Mouse (Mus musculus) limb, embryonic 12.5 days (tissue): Measurements from ENCODE around the gene H2-T23. TPM values are rescaled to one million over a fixed set of nuclear protein-coding genes. Genes with fewer than 3 reads are reported as not detected.

Experiments
- ATAC-seq: fragments of 200-750 bp; cut with Nextera tagmentation; 2 replicates; pipeline ENCODE4 v1.8.0; 2017; ENCODE audit warnings: low read depth, moderate TSS enrichment; ENCODE audit not compliant: insufficient number of reproducible peaks, insufficient read depth, low FRiP score, low TSS enrichment
- H3K27ac ChIP-seq: fragments of 300-500 bp; sonication (generic); 2 replicates; pipeline ENCODE4 v1.5.1; 2016; ENCODE audit warnings: mild to moderate bottlenecking, moderate library complexity
- H3K27me3 ChIP-seq: fragments of 300-500 bp; sonication (generic); 2 replicates; pipeline ENCODE4 v1.6.1; 2016; ENCODE audit warnings: mild to moderate bottlenecking, moderate library complexity
- H3K36me3 ChIP-seq: fragments of 300-500 bp; sonication (generic); 2 replicates; pipeline ENCODE4 v1.6.1; 2016; ENCODE audit warnings: mild to moderate bottlenecking, moderate library complexity
- H3K4me1 ChIP-seq: fragments of 300-500 bp; sonication (generic); replicated peaks from 2 replicates; pipeline ENCODE4 v1.6.1; 2016
- H3K4me2 ChIP-seq: fragments of 300-500 bp; sonication (generic); 2 replicates; pipeline ENCODE4 v1.6.1; 2016; ENCODE audit warnings: mild to moderate bottlenecking, moderate library complexity
- H3K4me3 ChIP-seq: fragments of 300-500 bp; sonication (generic); replicated peaks from 2 replicates; pipeline ENCODE4 v1.5.1; 2016; ENCODE audit warnings: mild to moderate bottlenecking
- H3K9ac ChIP-seq: fragments of 300-500 bp; sonication (generic); replicated peaks from 2 replicates; pipeline ENCODE4 v1.6.1; 2016; ENCODE audit warnings: mild to moderate bottlenecking, moderate library complexity
- H3K9me3 ChIP-seq: fragments of 300-500 bp; sonication (generic); 2 replicates; pipeline ENCODE4 v1.6.1; 2016; ENCODE audit warnings: mild to moderate bottlenecking, moderate library complexity
- WGBS: fragments of 180-500 bp; shearing (Covaris S2); methylation state at CpG from one replicate; pipeline ENCODE4 v1.1.7; 2016; 5-methylcytosine and 5-hydroxymethylcytosine counted together
- polyA plus RNA-seq: library from polyadenylated mRNA; unstranded; fragments of >200 nt; fragmentation: Nextera tagmentation; extraction: Ambion mirVana; gene quantifications from 2 replicates; pipeline ENCODE4 v1.2.1, GENCODE M21; 2016

The H2-T23 gene
- polyA plus RNA-seq, 1 experiment from 2014 or later: 6.4 TPM

DNA sequence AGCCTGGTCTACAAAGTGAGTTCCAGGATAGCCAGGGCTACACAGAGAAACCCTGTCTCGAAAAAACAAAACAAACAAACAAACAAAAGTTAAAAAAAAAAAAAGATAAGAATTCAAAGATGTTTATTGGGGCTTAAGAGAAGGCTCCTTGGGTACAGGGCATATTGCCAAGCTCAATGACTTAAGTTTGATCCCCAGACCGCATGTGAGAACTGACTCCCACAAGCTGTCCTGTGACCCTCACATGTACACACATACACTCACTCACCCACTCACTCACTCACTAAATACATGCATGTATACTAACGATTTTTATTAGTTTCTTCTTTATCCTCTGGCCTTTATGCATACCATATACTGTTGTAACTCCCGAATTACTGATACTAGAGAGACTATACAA is 32.3 kb downstream of the H2-T23 start:
- H3K4me2 ChIP-seq: no peak overlapping the region
- H3K9ac ChIP-seq: no peak overlapping the region
- H3K36me3 ChIP-seq: no peaks in the 10 kb centered on the region
- WGBS: 88% methylated on average over 4 of the region's 4 CpGs
- H3K9me3 ChIP-seq: no peaks in the 10 kb centered on the region
- no peaks in the 10 kb centered on the region for H3K27me3 ChIP-seq
- H3K4me3 ChIP-seq: no peak overlapping the region
- ATAC-seq: no peak
- no peak overlapping the region for H3K27ac ChIP-seq
- H3K4me1 ChIP-seq: peaks cover 8% of the 10 kb centered on the region

DNA sequence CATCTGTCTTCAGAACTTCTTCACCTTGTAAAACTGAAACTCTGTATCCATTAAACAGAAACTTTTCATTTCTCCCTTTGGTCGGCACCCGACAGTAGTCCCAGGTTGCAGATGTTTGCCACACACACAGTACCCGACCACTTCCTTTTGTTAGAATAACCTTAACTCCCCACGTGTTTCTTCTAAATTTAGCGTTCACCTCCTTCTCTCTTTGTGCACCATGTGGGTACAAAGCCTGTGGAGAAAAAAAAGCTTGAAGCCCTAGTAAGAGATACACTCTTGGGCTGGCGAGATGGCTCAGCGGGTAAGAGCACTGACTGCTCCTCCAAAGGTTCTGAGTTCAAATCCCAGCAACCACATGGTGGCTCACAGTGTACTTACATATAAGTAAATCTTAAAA is 33.3 kb downstream of the H2-T23 start:
- H3K4me3 ChIP-seq: no peak overlapping the region
- H3K27me3 ChIP-seq: no peaks in the 10 kb centered on the region
- H3K4me2 ChIP-seq: no peak overlapping the region
- no peak overlapping the region for H3K27ac ChIP-seq
- H3K9ac ChIP-seq: no peak overlapping the region
- H3K4me1 ChIP-seq: peaks cover 14% of the 10 kb centered on the region
- H3K36me3 ChIP-seq: no peaks in the 10 kb centered on the region
- 89% methylated on average over 7 of the region's 7 CpGs for WGBS
- no peaks in the 10 kb centered on the region for H3K9me3 ChIP-seq
- ATAC-seq: no peak

- Histone ChIP-seq H3K9me3 (no peaks in the 10 kb centered on the region), H3K27me3 (no peaks in the 10 kb centered on the region), H3K4me1 (peaks cover 14% of the 10 kb centered on the region), H3K36me3 (no peaks in the 10 kb centered on the region), H3K9ac (no peak overlapping the region), H3K4me2 (no peak overlapping the region), H3K27ac (no peak overlapping the region), H3K4me3 (no peak overlapping the region)
- no peak for ATAC-seq
- WGBS: 92% methylated on average over 6 of the region's 6 CpGs
Observed at GRCm38 (mm10) chr17:35998545-35999305, 33.9 kb downstream of the H2-T23 start.

DNA sequence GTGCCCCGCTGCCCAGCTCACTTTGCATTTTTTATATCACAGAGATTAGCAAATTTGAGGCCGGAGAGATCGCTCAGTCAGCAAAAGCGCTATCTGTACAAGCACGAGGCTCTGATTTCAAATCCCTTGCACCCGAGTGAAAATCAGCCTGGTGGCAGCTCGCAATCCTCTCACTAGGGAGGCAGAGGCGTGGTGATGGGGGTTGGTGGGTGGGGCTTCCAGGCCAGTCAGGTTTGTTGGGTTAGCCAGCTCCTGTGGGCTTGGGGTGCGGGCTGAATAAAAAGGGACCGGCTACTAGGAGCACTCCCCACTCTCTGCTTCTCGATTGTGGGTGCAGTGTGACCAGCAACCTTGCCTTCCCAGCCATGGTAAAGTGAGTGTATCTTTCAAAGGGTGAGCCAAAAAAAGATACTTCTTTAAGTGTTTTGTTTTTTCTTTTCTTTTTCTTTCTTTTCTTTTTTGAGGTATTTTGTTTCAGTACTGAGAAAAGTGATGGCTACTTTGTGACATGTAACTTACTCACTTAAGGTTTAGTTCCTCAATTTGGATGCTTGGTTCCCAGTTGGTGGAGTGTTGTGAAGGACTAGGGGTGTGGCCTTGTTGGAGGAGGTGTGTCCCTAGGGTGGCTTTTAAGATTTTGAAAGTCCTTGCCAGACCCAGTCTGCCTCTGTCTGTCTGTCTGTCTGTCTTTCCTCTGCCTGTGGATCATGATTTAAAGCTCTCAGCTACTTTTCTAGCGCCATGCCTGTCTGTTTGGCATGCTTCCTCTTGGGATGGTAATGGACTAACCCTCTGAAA is 34.7 kb downstream of the H2-T23 start:
- no peak overlapping the region for H3K9ac ChIP-seq
- 57% methylated on average over 12 of the region's 12 CpGs for WGBS
- H3K36me3 ChIP-seq: no peaks in the 10 kb centered on the region
- no peak overlapping the region for H3K27ac ChIP-seq
- H3K9me3 ChIP-seq: no peaks in the 10 kb centered on the region
- peaks cover 14% of the 10 kb centered on the region for H3K4me1 ChIP-seq
- H3K27me3 ChIP-seq: no peaks in the 10 kb centered on the region
- no peak overlapping the region for H3K4me3 ChIP-seq
- ATAC-seq: no peak
- H3K4me2 ChIP-seq: no peak overlapping the region; the same call in 1 of the 2 replicates

- 5% methylated on average over 11 of the region's 11 CpGs for WGBS
- peak; percentile 32; the same call in 1 of the 2 replicates for ATAC-seq
- no peak overlapping the region for H3K4me3 ChIP-seq
Observed at GRCm38 (mm10) chr17:35996949-35997348, 35.7 kb downstream of the H2-T23 start.

DNA sequence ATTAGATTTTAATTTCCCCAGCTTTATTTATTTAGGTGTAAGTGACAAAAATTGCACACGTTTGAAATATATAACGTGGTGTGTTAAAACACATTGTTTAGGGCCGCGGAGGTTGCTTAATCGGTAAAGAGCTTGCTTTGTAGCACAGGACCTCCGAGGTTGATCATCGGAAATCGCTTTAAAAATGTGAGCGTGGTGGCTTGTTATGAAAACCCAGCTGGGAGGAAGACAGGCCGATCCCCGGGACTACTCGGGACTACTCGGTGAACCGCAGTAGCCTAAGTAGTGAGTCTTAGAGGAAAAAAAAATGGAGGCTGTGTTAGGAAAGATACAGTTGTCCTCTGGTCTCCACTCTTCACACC is 37.8 kb downstream of the H2-T23 start:
- Histone ChIP-seq H3K9me3 (no peaks in the 10 kb centered on the region), H3K36me3 (0 out of 2 replicates have a peak, but pooled peaks cover 1% of the 10 kb centered on the region), H3K4me1 (peaks cover 14% of the 10 kb centered on the region), H3K9ac (peak overlapping the region; percentile 71), H3K4me3 (peak overlapping the region; percentile 60), H3K27ac (no peak overlapping the region), H3K27me3 (no peaks in the 10 kb centered on the region), H3K4me2 (peak overlapping the region; percentile 76)
- WGBS: 3% methylated on average over 14 of the region's 14 CpGs
- no peak for ATAC-seq

More at GRCm38 (mm10) chr17:35996949-35997348, 35.7 kb downstream of the H2-T23 start:
- Histone ChIP-seq H3K4me2 (no peak overlapping the region), H3K9ac (no peak overlapping the region), H3K36me3 (no peaks in the 10 kb centered on the region), H3K4me1 (peaks cover 14% of the 10 kb centered on the region), H3K27ac (no peak overlapping the region), H3K9me3 (no peaks in the 10 kb centered on the region), H3K27me3 (no peaks in the 10 kb centered on the region)

GRCm38 (mm10) chr17:35994175-35994878 is 38.3 kb downstream of the H2-T23 start:
- ATAC-seq: peak; percentile 59
- Histone ChIP-seq H3K4me2 (peak overlapping the region; percentile 76), H3K36me3 (peaks cover 6% of the 10 kb centered on the region), H3K4me3 (peak overlapping the region; percentile 60), H3K27me3 (no peaks in the 10 kb centered on the region), H3K9me3 (no peaks in the 10 kb centered on the region), H3K27ac (no peak overlapping the region), H3K9ac (peak overlapping the region; percentile 71), H3K4me1 (peaks cover 14% of the 10 kb centered on the region)
- WGBS: 3% methylated on average over 31 of the region's 31 CpGs

GRCm38 (mm10) chr17:35993675-35994074 is 39.0 kb downstream of the H2-T23 start:
- Histone ChIP-seq H3K4me1 (peaks cover 14% of the 10 kb centered on the region), H3K9me3 (no peaks in the 10 kb centered on the region), H3K4me2 (peak overlapping the region; percentile 76), H3K27me3 (no peaks in the 10 kb centered on the region), H3K27ac (no peak overlapping the region), H3K36me3 (peaks cover 13% of the 10 kb centered on the region), H3K9ac (no peak overlapping the region), H3K4me3 (peak overlapping the region; percentile 60)
- ATAC-seq: peak; percentile 68
- 8% methylated on average over 17 of the region's 17 CpGs for WGBS

GRCm38 (mm10) chr17:35991781-35992180 is 40.9 kb downstream of the H2-T23 start:
- Histone ChIP-seq H3K27me3 (no peaks in the 10 kb centered on the region), H3K36me3 (peaks cover 32% of the 10 kb centered on the region), H3K9ac (no peak overlapping the region), H3K4me3 (no peak overlapping the region), H3K4me1 (peaks cover 8% of the 10 kb centered on the region), H3K9me3 (no peaks in the 10 kb centered on the region), H3K27ac (no peak overlapping the region), H3K4me2 (0 out of 2 replicates have a peak overlapping the region, but pooled peaks have one; percentile 7)
- WGBS: 45% methylated on average over 10 of the region's 10 CpGs
- no peak for ATAC-seq

GRCm38 (mm10) chr17:35981776-35982175 is 50.9 kb downstream of the H2-T23 start:
- Histone ChIP-seq H3K27me3 (no peaks in the 10 kb centered on the region), H3K9ac (no peak overlapping the region), H3K4me2 (0 out of 2 replicates have a peak overlapping the region, but pooled peaks have one; percentile 89), H3K4me1 (peaks cover 22% of the 10 kb centered on the region), H3K4me3 (no peak overlapping the region), H3K9me3 (no peaks in the 10 kb centered on the region), H3K27ac (no peak overlapping the region), H3K36me3 (peaks cover 60% of the 10 kb centered on the region)
- WGBS: 91% methylated on average over 9 of the region's 9 CpGs
- ATAC-seq: no peak

DNA sequence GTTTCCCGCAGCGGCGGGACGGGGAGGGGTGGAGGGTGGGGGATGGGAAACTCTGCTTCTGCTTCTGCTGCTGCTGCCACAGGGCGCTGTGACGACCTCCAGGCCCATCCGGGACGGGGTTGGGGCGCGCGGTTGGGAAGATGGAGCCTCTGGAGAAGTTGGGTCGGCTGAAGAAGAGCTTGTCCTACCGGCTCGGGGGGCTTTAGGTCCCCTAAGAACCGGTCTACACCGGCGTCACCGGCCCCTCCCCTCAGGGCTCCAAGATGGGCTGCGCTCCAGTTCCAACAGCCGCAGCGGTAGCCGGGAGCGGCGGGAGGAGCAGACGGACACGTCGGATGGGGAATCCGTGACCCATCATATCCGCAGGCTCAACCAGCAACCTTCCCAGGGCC is 52.3 kb downstream of the H2-T23 start:
- H3K9ac ChIP-seq: peak overlapping the region; percentile 83
- H3K4me3 ChIP-seq: peak overlapping the region; percentile 88
- H3K9me3 ChIP-seq: no peaks in the 10 kb centered on the region
- WGBS: 1% methylated on average over 29 of the region's 29 CpGs
- no peaks in the 10 kb centered on the region for H3K27me3 ChIP-seq
- peak overlapping the region; percentile 95 for H3K27ac ChIP-seq
- peaks cover 22% of the 10 kb centered on the region for H3K4me1 ChIP-seq
- peak overlapping the region; percentile 89 for H3K4me2 ChIP-seq
- peak; percentile 39; the same call in 1 of the 2 replicates for ATAC-seq
- H3K36me3 ChIP-seq: peaks cover 59% of the 10 kb centered on the region
